Mouse (Mus musculus): Measurements from ENCODE around the gene Brd3. TPM values are rescaled to one million over a fixed set of nuclear protein-coding genes. Genes with fewer than 3 reads are reported as not detected.
"Not testable (repeated sequence)": the region's sequence is repeated elsewhere in the genome, so short reads cannot be mapped to it uniquely, and the experiment has no call there.

Gene Brd3
- total RNA-seq, 2 experiments from 2014 or later, result 28.3 to 43.1 TPM

DNA sequence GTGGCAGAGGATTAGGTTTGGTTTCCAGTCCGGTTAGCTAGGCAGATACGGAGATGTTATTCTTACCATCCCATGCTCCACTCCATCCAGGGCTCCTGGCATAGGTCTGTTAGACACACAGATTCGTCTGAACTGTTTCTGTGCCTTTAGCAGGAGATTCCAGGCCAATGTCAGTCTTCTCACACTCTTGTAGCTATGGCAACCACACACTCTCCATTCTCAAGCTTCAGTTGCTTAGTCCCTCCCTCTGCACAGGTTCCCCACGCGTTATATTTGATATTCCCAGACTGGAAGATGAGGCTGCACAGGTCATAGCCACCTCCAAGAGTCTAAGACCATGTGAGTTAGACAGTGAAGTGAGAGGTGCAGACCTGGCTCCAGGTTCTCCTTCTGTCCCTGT lies 6.4 kb upstream of the Brd3 start:
- no peak for ATAC-seq (ENCODE audit: poor library complexity, severe bottlenecking)

GRCm38 (mm10) chr2:27512909-27513308 lies 5.4 kb upstream of the Brd3 start:
- peak; percentile 67 for ATAC-seq (ENCODE audit: poor library complexity, severe bottlenecking)

DNA sequence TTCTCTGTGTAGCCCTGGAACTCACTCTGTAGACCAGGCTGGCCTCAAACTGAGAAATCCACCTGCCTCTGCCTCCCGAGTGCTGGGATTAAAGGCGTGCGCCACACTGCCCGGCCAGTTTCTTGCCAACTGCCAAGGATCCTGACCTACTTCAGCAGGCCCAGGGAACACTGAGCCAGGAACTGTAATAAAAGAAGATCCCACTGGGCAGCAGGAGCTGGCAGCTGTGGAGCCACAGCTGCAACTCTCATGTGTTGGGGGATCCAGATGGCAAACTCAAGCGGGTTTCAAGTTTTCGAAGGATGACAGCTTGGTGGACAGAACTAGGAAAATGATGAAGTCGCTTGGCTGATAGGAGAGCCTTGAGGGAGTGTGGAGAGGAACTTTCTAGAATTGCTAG lies 3.2 kb upstream of the Brd3 start:
- no peak for ATAC-seq (ENCODE audit: poor library complexity, severe bottlenecking)

DNA sequence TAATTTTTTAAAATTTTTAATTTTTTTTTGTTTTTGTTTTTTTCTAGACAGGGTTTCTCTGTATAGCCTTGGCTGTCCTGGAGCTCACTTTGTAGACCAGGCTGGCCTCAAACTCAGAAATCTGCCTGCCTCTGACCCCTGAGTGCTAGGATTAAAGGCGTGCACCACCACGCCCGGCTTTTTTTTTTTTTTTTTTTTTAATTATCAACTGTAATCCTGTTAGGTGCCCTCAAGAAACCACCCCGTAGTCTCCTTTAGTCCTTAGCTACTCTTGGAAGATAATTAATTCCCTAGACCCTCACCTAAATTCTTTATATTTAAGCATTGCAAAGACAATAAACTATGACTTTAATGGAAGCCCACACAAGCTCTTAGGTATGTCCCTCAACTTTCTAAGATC lies 804 bp downstream of the Brd3 start:
- not testable (repeated sequence) for ATAC-seq (ENCODE audit: poor library complexity, severe bottlenecking)

GRCm38 (mm10) chr2:27505539-27505938 lies 1.9 kb downstream of the Brd3 start:
- ATAC-seq (ENCODE audit: poor library complexity, severe bottlenecking), result no peak

- ATAC-seq (ENCODE audit: poor library complexity, severe bottlenecking), result peak; percentile 77
Measured at GRCm38 (mm10) chr2:27504113-27504885, 3.2 kb downstream of the Brd3 start.

DNA sequence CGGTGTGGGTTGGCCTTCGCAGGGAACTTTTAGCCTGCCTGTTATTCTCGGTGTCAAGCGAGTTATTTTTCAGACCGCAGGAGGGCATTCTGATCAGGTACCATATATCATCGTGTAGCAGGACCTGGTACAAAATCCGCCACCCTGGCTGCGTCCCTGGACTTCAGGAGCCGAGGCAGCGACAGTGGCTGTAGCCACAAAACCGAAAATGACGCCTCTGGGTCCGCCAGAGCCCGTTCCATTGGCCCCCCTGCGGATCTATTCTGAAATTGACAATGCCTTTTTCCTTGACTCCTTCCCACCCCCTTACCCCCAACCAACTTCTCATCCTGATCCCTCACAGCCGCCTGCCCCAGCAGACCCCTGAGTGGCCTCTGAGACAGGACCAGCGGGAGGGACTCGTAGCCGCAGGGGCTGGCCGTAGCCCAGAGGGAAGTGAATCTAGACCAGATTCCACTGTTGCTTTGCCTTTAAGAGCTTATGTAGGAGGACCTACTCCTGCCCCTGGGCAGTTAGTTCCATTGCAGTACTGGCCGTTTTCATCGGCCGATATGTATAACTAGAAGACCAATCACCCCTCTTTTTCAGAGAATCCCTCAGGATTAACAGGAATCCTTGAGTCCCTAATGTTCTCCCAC lies 11.0 kb downstream of the Brd3 start:
- no peak for ATAC-seq (ENCODE audit: poor library complexity, severe bottlenecking)

DNA sequence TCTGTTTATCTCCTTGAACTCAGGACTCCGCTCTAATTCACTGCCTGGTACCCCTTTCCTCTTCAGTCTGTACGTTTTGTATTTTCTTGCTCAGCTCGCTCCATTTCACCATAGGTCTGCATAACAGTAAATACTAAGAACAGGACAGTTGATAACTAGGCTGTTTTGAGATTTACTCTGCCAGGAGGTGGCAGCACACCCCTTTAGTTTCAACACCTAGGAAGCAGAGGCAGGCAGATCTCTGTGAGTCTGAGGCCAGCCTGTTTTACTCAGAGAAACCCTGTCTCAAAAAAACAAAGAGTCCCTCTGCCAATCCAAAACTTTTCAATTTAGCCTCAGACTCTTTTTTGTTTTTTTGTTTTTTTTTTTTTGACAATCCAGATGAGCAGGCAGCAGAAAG lies 13.5 kb downstream of the Brd3 start:
- peak; percentile 80 for ATAC-seq (ENCODE audit: poor library complexity, severe bottlenecking)

DNA sequence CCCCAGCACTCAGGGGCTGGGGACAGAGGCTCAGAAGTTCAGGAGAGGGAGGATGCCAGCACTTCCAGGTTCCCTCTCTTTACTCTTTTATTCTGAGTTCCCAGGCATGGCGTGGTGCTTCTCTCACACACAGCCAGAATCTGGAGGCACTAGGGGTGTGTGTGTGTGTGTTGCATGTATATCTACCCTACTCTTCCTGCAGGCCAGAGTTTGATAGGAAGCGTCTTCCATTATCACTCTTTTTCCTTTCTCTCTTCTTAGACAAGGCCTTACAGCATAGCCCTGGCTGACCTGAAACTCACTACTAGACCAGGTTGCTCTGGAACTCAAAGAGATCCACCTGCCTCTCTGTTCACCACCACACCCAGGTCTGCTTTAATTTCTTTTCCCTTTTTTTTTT lies 16.5 kb downstream of the Brd3 start:
- ATAC-seq (ENCODE audit: poor library complexity, severe bottlenecking), result no peak

DNA sequence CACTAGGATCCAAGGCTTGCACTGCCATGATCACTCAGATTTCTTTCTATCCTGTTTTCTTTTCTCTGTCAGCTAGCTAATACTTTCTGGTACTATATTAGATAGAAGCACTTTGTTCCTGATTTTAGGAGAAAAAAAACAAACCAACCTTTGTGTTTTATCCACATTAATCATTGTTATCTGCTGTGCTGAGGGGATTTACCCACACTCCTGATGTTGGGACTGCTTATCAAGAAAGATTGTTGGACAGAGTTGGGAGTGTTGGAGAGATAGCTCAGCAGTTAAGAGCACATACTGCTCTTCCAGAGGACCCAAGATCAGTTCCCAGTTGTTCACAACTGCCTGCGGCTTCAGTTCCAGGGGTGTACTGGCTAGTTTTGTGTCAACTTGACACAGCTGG lies 19.1 kb downstream of the Brd3 start:
- no peak for ATAC-seq (ENCODE audit: poor library complexity, severe bottlenecking)

- peak; percentile 96 for ATAC-seq (ENCODE audit: poor library complexity, severe bottlenecking)
Measured at GRCm38 (mm10) chr2:27487336-27488049, 20.0 kb downstream of the Brd3 start.

GRCm38 (mm10) chr2:27486725-27487124 lies 20.7 kb downstream of the Brd3 start:
- ATAC-seq (ENCODE audit: poor library complexity, severe bottlenecking), result no peak

DNA sequence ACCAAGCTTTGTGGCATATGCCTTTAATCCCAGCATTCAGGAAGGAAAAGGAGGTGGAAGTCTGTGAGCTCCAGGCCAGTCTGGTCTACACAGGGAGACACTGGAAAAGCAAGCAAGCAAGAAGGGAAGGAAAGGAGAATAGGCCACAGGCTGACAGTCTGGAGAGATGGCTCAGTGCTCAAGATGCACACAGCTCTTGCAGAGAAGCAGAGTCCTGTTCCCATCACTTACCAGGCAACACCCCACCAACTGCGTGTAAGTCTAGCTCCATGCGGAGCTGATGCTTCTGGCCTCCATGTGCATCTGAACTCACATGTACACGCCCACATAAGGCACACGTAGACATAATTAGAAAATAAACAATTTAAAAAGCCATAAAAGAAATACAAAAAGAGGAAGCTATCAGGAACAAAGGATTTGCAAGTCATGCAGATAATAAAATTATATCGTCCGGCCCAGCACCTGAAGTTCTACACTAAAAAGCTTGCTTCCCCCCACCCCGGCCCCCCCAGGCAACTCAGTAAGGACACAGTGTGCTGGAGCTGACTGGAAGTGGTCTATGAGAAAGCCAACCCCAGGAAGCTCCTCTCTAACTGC lies 25.1 kb downstream of the Brd3 start:
- no peak for ATAC-seq (ENCODE audit: poor library complexity, severe bottlenecking)

- peak; percentile 29; the same call in 1 of the 2 replicates for ATAC-seq (ENCODE audit: poor library complexity, severe bottlenecking)
Measured at GRCm38 (mm10) chr2:27480367-27480766, 27.1 kb downstream of the Brd3 start.

GRCm38 (mm10) chr2:27479821-27480220 lies 27.6 kb downstream of the Brd3 start:
- ATAC-seq (ENCODE audit: poor library complexity, severe bottlenecking), result no peak

DNA sequence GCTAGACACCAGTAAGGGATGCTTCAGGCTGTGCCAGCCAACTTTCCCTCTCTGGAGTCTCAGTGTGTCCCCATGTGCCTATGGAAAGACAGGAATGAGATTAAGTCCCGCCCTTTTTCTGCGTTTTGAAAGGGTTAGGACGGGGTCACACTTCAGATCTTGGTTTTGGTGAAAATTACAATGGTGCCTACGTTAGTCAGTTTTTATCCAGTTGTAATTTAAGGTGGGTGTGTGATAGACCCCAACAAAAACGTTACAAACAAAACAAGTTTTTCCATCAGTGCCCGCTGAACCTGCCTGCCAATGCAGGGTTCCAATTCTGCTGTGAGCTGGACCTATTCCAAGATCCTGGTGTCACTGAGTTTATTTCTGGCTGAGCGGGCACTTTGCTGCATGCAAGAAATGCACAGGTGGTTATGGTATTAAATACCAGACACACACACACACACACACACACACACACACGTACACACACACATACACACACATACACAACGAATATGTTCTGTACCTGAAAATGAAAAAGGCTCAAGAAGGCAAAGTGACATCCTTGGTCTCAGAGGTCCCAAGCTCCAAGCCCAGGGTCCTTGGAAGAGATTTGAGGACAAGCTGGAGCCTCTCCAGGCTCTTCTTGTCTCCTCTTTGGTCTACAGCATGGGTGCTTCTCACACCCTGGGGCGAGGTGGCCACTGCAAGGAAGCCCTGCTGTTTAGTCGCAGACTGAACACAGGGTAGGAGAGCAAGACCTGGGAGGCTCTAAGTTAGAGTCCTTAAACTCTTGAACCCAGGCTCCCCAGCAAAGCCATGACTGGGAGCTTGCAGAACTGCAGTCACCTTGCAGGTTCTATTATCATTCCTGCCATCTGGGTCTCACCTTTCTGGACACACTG lies 30.9 kb downstream of the Brd3 start:
- ATAC-seq (ENCODE audit: poor library complexity, severe bottlenecking), result no peak

- ATAC-seq (ENCODE audit: poor library complexity, severe bottlenecking), result peak; percentile 91
Measured at GRCm38 (mm10) chr2:27475495-27476302, 31.8 kb downstream of the Brd3 start.

GRCm38 (mm10) chr2:27474621-27475484 lies 32.6 kb downstream of the Brd3 start:
- ATAC-seq (ENCODE audit: poor library complexity, severe bottlenecking), result no peak

DNA sequence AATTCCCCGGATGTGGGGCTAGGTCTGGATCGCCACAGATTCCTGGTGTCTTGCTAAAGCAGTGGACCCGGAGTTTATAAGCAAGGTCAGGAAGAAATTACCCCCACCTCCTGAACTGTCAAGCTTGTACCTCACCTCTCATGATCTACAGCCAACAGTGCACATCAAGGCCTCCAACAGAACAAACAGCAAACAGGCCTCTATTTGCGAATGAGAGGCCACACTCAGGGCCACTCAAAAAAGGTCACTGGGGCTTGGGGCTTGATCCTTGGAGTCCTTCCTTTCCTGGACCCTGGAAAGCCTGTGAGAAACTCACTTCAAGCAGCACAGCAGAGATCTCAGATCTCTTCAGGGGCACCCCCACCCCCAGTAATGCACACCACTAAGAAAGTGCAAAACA lies 33.6 kb downstream of the Brd3 start:
- ATAC-seq (ENCODE audit: poor library complexity, severe bottlenecking), result no peak

Data from megakaryocyte, adult 5-6 weeks (primary cell).